Mouse (Mus musculus): Measurements from ENCODE around the gene Tnrc18.

Tnrc18 gene

DNA sequence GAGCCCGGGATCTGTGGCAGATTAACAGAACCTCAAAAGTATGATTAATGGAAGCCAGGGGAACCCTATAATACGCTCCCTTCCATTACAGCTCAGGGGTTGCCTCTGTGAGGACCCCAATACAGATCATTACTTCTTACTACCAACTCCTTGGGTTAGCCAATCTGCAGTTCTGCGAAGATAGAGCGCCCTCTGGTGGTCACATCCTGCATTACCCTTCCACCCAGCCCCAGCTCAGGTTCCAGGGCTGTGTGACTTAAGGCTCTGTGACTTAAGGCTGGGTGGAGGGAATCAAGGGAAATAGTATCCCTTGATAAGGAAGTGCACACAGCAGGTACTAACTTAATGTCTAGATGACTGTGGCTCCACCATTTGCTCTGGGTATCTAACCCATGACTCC is 99.4 kb downstream of the Tnrc18 start:
- peak; percentile 72 for DNase-seq

DNA sequence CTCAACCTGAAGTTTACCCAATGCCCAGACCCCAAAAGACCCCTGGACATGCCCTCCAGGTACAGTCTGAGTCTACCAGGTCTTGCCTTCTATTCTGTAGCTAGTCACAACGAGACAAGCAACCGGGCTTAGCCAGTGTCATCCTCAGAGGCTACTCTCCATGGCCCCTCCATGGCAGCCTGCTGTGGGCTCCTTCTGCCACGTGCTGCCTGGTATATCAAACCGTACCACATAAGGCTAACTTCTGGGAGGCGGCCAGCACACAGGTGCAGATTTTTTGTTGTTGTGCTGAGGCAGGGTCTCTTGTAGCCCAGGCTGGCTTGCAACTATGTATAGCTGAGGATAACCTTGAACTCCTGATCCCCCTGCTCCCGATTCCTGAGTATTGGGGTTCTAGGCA is 101.4 kb downstream of the Tnrc18 start:
- DNase-seq = peak; percentile 79

DNA sequence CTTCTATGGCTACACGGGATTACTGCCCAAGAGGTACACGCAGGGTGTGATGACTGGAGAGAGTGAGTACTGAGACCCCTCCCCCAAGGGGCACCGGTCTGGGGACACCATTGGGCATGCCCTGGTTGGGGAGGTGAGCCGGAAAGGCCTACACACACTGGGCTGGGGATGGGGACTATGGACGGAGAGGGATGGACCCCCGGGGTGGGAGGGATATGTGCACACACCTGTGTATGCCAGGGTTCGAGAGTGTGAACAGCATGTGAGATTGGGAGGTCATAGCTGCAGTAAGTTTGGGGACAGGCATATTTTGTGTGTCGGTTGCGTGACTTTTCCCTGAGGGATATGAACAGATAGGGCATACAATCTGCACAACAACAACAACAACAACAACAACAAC is 102.4 kb downstream of the Tnrc18 start:
- no peak for DNase-seq

DNA sequence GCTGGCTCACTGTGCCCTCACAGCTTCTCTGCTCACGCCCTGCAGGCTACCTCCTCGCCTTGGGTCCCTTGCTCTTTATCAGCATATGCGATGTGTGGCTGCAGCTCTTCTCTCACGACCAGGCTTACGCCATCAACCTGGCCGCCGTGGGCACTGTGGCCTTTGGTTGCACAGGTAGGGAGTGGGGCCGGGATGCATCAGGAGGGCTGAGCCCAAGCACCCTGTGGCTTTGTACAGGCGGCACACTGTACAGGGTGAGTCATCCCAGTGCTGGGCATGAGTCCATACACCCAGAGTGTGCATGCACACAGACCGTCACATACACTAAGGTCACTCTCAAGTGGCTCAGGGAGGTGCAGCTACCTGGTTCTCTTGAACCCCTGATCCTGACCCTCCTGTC is 103.5 kb downstream of the Tnrc18 start:
- DNase-seq = peak; percentile 75

DNA sequence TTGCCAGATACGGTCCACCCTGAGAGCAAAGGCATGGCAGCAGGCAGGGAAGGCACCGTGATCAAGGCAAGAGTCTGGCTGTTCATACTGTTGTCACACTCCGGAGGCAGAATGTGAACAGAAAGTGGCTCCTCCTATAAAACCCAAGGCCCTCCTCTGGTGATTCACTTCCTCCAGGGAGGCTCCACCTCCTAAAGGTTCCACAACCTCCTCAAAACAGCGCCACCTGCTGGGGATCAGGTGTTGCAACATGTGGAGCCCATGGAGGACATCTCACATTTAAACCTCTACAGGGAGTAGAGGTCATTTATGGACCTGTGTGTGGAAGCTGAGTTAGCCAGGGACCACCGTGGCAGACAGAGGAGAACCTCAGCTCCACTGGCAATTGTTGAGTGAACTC is 105.1 kb downstream of the Tnrc18 start:
- DNase-seq = no peak

DNA sequence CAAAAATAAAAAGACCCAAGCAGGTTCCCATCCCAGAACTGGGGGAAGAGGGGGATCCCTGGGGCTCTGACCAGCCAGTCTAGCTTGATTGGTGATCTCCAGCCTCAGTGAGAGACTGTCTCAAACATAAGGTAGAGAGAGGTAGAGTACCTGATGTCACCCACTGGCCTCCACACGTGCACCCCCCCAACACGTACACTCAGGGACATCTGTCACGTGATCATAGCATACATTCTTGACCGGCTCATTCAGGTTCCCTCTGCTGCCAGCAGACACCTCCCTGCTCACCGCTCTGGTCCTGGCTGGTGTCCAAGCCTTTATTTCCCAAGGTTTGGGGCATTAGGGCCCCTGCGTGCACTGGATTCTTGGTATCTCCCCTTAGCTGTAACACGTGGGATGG is 108.0 kb downstream of the Tnrc18 start:
- no peak for DNase-seq

DNA sequence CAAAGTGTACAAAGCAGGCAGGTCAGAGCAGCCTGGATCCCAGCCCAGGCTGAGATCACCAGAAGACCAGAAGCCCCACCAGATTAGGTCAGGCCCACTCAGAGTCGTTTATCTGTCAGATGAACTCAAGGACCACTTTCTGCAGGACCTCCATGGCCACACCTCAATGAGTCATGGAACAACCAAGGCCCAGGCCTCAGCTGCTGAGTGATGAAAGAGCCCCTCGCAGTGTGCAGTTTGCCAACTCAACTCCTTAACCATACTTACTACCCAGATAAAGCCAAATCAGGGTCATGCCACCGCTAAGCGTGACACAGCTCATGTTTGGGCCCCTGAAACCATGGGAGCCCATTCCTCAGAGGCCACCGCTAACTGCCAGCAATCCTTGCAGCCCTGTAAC is 109.8 kb downstream of the Tnrc18 start:
- DNase-seq = no peak

DNA sequence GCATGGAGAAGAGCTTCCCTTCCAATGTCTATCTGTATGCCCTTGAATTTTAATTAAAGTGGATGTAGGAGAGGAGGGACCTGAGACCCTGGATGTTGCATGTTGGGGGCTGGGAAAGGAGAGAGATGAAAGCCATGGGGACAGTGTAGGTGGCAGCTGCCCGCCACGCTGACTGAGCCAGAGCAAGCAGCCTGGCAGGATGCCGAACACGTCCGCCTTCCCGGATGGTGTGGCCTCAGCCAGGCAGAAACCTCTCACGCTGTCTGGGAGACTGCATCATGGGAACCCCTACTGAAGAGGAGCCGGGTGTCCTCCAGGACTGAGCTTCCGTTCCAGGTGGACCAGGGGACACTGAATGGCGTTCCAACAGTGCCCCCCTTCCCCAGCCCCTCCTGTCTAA is 113.9 kb downstream of the Tnrc18 start:
- peak; percentile 86 for DNase-seq

DNA sequence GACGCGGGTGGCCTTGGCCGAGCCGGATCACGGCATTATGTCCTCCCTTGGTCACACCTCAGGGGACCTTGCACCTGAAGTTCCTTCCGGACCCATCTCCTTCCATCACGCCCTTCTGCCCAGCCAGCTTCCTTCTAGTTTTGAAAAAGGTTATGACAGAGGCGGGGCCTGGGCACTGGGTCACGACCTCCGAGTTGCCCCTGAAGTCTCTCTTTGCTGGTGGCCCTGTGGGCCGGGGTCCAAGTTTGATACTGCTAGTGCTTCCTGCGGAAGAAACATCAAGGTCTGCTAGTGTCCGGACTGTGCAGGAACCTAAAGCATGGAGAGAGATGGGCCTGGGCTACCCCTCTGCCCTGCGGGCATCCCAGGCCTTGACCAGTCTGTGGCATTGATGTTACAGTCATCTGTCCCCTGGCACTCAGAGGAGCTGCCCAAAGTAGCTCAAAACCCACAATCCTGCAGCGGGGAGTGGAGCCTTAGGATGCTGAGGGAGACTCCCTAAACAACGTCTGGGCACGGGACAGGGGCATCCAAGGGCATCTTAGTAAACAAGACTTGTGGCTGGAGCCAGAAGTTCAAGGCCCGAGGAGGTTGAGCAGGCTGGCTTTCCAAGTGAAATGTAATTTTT is 114.8 kb downstream of the Tnrc18 start:
- DNase-seq = no peak

DNA sequence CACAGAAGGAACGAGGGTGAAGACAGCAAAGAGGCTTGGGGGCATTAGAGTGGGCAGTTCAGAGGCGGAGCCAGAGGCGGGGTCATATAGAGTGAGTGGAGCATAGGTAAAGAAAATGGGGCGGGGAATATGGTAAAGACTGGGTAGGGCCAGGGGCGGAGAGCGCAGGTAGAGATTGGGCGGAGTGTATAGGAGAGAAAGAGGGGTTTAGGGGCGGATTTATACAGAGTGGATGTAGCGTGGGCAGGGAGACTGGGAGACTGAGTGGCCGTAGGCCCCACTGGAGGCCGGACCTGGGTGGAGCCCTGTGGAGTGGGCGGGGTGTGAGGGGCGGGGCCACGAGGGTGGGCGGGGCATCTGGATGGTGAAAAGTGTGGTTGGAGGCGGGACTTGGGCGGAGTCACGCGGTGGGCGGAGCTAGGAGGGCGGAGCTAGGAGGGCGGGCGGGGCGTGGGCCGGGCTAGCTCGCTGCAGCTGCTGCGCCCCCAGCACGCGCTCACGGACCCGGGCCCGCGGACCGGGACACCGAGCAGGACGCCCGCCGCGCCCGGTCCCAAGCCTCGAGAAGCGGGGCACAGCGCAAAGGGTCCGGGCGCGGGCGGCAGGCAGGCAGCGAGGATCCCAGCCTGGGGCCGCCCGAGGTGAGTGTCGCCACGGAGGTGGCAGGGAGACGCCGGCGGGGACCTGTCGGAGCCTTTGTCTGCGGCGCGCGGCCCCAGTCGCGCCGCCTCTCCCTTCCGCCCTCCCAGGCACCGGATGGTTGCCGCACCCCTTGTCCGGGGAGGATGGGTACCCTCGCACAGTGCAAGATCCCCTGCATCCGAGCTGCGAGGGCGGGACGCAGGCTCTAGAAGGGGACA is 115.6 kb downstream of the Tnrc18 start:
- DNase-seq = peak; percentile 82

DNA sequence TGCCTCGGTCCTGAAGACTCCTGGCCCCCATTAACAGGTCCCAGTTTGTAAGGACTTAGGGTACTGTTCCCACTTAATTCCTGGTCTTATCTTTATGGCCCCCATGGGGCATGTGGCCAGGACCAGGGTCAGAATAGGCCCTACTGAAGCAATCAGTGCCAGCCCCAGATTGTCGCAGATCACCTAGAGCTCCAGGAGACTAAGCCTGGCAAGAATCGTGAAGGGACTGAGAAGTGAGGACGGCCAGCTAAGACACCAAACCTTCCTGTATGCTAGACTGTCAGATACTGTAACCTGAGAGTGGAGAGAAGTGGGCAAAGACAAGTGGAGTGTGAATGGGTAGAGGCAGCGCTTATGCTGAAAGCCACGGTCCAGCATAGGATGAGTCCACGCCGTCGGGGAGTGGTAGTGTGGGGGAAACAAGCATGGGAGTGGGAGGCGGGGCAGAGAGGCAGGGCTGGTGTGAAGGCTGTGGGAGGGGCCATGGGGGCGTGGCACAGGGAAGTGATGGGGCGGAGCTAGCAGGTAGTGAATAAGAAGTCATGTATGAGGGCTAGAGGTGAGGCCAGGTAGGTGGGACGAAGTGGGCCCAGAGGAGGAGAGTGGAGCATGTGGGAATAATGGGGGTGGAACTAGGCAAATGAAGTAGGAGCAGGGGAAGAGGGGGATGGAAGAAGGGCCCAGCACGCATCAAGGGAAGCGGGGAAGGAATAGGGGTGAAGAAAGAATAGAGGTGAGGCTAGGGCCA is 116.4 kb downstream of the Tnrc18 start:
- peak; percentile 84 for DNase-seq

DNA sequence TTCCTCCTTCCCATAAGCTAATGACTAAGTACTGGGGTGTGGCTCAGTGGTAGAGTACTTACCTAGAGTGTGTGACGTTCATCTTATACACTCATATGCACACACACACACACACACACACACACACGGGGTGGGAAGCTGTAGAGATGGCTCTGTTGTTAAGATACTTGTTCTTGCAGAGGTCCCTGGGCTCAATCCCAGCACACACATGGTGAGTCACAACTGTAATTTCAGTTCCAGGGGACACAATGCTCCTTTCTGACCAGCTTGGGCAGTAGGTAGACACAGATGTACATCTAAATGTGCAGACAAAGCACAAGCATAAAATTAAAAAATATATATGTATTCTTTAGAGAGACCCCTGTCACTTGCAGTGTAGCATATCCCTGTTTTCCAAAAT is 119.7 kb downstream of the Tnrc18 start:
- no peak for DNase-seq

DNA sequence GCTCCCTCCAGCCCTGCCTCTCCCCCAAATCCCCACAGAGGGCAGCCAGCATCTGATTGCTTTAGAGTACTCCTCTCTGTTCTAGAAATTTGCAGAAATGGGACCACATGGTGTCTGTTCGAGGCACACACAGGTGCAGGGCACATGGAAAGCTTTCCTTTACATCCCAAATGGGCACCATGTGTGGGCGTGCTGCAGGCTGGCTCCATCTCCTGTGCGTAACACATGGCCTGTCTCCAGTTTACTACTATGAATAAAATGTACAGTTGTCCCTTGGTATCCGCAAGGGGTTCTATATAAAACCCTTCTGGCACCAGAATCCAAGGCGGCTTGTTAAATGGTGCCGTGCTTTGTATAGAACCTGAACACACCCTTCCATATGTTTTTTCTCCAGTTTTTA is 120.6 kb downstream of the Tnrc18 start:
- no peak for DNase-seq

DNA sequence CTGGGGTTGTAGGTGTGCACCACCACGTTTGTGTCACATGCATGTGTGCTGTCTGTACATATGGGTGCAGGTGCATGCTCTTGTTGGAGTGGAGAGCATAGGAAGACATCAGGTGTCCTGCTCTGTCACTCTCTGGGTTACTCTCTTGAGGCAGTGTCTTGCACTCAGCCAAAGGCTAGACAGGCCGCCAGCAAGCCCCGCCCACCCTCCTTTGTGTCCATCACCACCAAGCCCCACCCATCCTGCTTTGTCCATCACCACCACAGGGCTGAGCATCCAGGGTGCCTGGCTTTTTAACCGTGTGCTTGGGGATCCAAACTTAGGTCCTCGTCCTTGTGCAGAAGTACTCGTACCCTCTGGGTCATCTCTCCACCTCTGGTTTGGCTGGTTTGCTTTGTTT is 121.2 kb downstream of the Tnrc18 start:
- DNase-seq = peak; percentile 63

DNA sequence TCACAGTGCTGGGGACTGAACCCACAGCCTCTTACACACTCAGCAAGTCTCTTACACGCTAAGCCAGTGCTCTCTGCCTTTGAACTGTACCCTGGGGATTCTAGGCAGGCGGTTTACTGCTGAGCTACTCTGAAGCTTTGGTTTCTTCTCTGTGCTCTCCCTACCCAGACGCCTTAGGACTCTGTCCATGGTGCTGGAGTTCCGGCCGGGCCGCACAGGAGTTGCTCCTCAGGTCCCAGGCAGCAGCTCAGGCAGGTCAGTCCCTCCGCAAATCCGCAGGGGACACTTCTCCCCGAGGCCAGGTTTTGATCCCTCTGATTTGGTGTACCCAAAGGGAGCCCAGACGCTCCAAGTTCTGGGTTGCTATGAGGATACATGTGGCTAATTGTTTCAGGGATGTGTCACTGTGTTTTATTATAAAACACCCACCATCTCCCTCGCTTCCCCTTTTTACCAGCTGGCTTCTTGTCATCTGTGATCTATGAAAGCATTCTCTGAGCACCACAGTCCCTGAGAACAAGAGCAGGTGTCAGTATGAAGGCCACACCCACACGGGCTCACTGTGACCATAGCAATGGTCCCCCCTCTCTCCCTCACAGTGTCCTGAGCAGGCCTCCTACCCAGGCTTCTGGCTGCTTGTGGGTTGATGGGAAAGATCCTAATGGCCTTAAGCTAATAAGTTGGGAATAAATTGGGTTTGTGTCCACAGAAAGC is 122.7 kb downstream of the Tnrc18 start:
- peak; percentile 56 for DNase-seq

DNA sequence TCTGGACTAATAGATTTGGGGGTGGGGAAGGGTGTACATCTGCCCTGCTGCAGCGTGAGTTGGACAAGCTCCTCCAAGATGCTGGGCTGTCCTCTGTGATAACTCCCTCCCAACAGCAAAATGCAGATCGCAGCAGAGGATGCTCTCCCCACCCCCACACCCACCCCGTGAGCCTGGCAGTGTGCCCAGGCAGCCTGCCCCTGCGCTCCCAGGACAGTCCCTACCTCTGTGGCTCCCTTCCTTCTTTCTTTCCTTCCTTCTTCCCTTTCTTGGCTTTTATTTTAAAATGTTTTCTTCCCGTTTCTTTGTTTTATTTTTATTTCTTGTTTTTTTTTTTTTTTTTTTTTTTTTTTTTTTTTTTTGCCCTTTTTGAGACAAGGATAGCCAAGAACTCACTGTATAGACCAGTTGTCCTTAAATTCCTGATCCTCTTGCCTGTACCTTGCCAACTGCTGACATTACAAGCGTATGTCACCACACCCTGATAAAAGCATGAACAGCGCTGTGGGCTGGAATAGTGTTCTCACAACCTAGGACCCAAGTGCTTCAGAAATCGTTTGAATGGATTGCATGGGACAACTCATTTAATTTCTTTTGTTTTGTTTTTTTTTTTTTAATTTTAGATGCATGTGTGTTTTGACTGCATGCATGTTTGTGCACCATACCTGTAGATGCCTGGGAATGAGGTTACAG is 123.6 kb downstream of the Tnrc18 start:
- DNase-seq = peak; percentile 61

DNA sequence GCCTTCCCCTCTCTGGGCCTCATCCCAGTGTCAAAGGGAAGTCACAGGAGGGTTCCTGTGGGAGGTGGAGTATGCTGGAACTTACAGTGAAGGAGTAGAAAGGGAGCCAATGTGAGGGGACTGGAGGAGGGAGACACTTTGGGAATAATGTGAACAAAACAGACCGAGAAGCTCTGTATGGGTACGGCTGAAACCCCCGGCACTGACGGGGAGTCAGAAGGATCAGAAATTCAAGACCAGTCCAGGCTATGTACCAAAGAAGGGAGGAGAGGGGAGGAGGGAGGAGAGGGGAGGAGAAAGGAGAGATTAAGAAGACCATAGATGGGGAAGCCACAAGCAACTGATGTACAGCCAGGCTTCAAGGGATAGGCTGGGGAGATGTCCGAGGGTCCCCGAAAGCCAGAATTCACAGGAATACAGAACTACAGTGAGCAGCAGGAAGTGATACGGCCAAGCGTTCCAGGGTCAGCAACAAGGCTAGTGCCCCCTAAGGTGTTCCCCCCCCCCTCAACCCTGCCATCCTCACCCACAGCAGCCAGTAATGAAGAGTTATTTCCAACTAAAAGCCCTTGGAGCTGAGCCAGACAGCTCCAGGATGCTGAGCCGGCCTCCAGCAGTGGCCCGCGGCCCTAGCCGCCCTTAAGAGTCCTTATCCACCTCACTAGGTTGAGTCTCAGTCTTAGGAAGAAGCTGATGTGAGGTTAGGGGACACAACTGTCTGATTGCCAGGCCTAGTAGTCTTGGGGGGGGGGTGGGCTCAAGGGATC is 124.3 kb downstream of the Tnrc18 start:
- DNase-seq = peak; percentile 69

DNA sequence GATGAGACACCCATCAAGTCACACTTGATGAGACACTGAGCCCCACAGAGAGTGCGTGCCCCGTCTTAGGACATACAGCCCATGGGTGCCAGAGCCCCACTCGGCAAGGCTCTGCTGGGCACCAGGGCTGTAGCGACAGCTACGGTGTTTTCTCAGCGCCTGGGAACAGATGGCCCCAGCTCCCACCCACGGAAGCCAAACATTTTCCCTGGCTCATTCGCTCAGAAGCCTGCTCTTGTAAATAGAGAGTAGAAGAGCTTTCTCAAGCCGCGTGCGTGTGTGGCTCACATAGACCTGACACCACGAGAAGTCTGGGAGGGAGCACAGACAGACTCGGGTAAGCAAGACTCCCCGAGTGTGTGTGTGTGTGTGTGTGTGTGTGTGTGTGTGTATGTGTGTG is 125.2 kb downstream of the Tnrc18 start, which contains the start of gene Slc29a4:
Gene Slc29a4, plus strand, starts transcription at position 265 of the 400 bp plus-strand sequence.
- peak; percentile 85 for DNase-seq

DNA sequence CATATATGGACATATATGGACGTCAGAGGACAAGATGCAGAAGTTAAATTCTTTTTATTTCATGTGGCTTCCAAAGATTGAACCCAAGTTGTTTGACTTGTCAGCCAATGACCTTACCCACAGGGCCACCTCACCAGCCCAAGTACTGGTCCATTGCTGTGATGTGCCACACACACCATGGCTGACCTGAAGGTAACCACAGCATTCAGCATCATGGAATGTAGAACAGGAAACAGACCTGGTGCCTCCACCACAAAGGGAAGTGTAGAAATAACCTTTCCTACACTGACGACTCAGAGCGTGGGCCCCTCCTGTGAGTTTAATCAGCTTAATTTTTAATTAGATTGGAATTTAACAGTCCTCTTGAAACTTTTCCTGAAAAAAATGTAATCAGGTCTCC is 127.1 kb downstream of the Tnrc18 start:
- DNase-seq = no peak

DNA sequence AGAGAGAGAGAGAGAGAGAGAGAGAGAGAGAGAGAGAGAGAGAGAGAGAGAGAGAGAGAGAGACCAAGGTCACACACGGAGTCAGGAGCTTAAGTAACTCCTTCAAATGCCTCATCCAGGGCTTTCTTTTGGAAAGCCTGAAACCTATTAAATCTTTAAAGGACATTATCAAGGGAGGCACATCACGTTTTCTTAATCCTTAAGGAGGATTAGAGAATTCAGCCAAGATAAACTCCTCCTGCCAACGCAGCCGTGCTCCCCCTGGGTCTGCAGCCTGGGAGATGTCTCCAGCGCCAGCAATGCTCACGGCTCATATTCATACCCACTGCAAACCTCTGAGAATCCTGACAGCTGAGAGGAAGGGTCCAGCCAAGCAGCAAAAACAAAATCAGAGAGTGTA is 128.6 kb downstream of the Tnrc18 start:
- no peak for DNase-seq

DNA sequence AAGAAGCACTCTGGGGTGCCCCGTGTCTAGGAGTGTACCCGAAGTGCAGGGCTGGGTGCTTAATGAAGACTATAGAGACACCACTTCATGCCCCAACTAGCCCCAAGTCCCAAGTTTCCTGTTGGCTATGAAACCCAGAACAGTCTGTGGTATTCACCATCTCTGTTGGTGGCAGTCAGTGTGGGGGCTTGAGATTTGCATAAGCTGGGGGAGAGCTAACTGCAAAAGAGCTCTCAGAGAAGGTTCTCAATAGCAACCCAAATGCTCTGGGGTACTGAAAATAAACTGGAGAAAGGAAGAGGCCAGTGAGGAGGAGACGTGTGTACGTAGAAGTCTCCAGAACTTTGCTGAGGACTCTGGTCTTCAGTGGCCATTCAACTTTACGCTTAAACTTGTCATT is 134.9 kb downstream of the Tnrc18 start:
- no peak for DNase-seq

DNA sequence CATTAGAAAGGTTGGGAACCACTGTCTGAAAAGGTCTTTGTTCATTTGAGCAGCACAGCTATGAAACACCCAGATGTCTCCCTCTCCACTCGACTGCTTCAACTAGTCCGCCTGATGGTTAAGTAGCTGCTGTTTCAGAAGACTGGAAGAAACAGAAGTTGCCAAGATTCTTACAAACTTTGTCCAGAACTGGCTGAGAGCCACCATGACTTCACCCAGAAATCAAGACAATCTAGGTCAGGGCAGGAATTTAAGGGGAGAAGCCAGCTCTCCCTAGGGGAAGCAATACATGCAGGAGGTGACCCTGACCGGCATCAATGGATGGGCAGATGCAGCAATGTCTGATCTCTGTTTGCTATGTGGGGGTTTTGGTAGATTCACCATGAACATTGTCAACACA is 135.6 kb downstream of the Tnrc18 start:
- DNase-seq = no peak
